Mouse (Mus musculus) kidney, adult 9 months (tissue): ENCODE data around the gene Sry.

Experiments
- DNase-seq: peaks from one replicate; pipeline ENCODE4 v3.0.0; 2022

Sry gene

DNA sequence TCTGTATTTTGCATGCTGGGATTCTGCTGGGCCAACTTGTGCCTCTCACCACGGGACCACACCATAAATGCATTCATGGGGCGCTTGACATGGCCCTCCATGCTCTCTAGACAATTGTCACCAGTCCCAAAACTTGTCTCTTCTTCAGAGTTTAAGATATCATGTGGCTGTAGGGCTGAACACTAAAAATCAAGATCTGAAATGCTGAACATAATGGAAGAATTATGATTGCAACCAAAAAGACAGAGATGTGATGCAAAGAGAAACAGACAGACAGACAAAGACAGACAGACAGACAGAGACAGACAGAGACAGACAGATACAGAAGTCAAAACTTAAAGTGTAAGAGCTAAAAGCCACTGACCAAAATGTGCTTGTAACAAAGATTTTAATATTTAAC lies at the start of gene Sry:
Sry (minus strand) TSS at position 101 of the 400 bp plus-strand sequence.
- no peak for DNase-seq
